Mouse (Mus musculus) embryonic facial prominence, embryonic 11.5 days (tissue): ENCODE data around the gene Syt7. TPM values are rescaled to one million over a fixed set of nuclear protein-coding genes. Genes with fewer than 3 reads are reported as not detected.

Experiments used
- ATAC-seq: fragments of 200-750 bp; cut with Nextera tagmentation; replicated peaks from 2 replicates; pipeline ENCODE4 v1.8.0; 2017; ENCODE audit warnings: low read depth; ENCODE audit not compliant: insufficient number of reproducible peaks, low FRiP score, low TSS enrichment
- DNase-seq: peaks from one replicate; pipeline ENCODE4 v3.0.0-alpha.2; 2015; ENCODE audit warnings: low spot score
- H3K27ac ChIP-seq: fragments of 300-500 bp; sonication (generic); replicated peaks from 2 replicates; pipeline ENCODE4 v1.5.1; 2014; ENCODE audit warnings: mild to moderate bottlenecking, low read depth, low read length, control low read depth
- H3K27me3 ChIP-seq: fragments of 300-500 bp; sonication (generic); 2 replicates; pipeline ENCODE4 v1.6.1; 2014; ENCODE audit warnings: mild to moderate bottlenecking, low read length, moderate library complexity, mixed read lengths; ENCODE audit not compliant: control insufficient read depth, insufficient read depth
- H3K36me3 ChIP-seq: fragments of 300-500 bp; sonication (generic); replicated peaks from 2 replicates; pipeline ENCODE4 v1.6.1; 2014; ENCODE audit warnings: low read depth, mild to moderate bottlenecking, low read length, moderate library complexity, mixed read lengths; ENCODE audit not compliant: control insufficient read depth, insufficient read depth
- H3K4me1 ChIP-seq: fragments of 300-500 bp; sonication (generic); 2 replicates; pipeline ENCODE4 v1.6.1; 2014; ENCODE audit warnings: low read length, mixed read lengths; ENCODE audit not compliant: control insufficient read depth, insufficient read depth
- H3K4me2 ChIP-seq: fragments of 300-500 bp; sonication (generic); 2 replicates; pipeline ENCODE4 v1.6.1; 2014; ENCODE audit warnings: low read depth, mild to moderate bottlenecking, control low read depth, low read length, moderate library complexity
- H3K4me3 ChIP-seq: fragments of 300-500 bp; sonication (generic); 2 replicates; pipeline ENCODE4 v1.5.1; 2014; ENCODE audit warnings: low read depth, low read length, control low read depth
- H3K9ac ChIP-seq: fragments of 300-500 bp; sonication (generic); replicated peaks from 2 replicates; pipeline ENCODE4 v1.6.1; 2014; ENCODE audit warnings: mild to moderate bottlenecking, control low read depth, low read length
- H3K9me3 ChIP-seq: fragments of 300-500 bp; sonication (generic); replicated peaks from 2 replicates; pipeline ENCODE4 v1.6.1; 2016; ENCODE audit warnings: mild to moderate bottlenecking, low read length, inconsistent platforms, mixed read lengths; ENCODE audit not compliant: control insufficient read depth
- WGBS: fragments of 180-500 bp; shearing (Covaris S2); extraction: QIAGEN DNeasy Blood & Tissue Kit; methylation state at CpG from one replicate; pipeline ENCODE4 v1.1.7; 2014; 5-methylcytosine and 5-hydroxymethylcytosine counted together
- polyA plus RNA-seq: library from polyadenylated mRNA; unstranded; fragments of >200 nt; fragmentation: Nextera tagmentation; extraction: Ambion mirVana; gene quantifications from 2 replicates; pipeline ENCODE4 v1.2.1, GENCODE M21; 2014

Syt7 gene
- polyA plus RNA-seq, 1 experiment from 2014 or later: 2.2 TPM

- ATAC-seq (no peak), DNase-seq (no peak)
- H3K4me1 ChIP-seq: peaks cover 4% of the 10 kb centered on the region; the same call in 1 of the 2 replicates
- no peak overlapping the region for H3K9ac ChIP-seq
- H3K4me2 ChIP-seq: no peak overlapping the region
- 89% methylated on average over 7 of the region's 7 CpGs for WGBS
- no peaks in the 10 kb centered on the region for H3K36me3 ChIP-seq
- H3K4me3 ChIP-seq: no peak overlapping the region
- no peaks in the 10 kb centered on the region for H3K27me3 ChIP-seq
- no peak overlapping the region for H3K27ac ChIP-seq
- H3K9me3 ChIP-seq: no peaks in the 10 kb centered on the region
Observed at GRCm38 (mm10) chr19:10352218-10352617, 36.7 kb upstream of the Syt7 start.

DNA sequence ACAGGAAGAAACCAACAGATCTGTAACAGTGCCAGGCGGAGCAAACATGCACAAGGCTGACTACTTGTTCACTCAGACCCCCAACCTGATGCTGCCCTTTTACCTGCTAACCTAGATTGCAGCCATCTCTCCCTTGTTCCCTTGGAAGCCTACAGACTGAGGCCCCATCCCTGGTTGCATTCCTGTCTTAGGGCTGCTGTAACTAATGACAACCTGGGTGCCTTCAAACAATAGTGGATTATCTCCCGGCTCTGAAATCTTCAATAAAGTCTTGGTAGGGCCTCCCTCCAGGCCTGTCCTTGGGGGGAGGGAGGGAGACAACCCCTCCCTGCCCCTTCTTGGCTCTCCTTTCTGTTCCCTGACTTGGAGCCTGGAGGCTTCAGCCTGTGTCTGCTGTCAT, 34.1 kb upstream of the Syt7 start:
- 46% methylated on average over 2 of the region's 2 CpGs for WGBS
- Histone ChIP-seq H3K4me1 (peaks cover 4% of the 10 kb centered on the region; the same call in 1 of the 2 replicates), H3K27ac (no peak overlapping the region), H3K4me3 (no peak overlapping the region), H3K9me3 (no peaks in the 10 kb centered on the region), H3K27me3 (no peaks in the 10 kb centered on the region), H3K4me2 (no peak overlapping the region), H3K9ac (no peak overlapping the region), H3K36me3 (no peaks in the 10 kb centered on the region)
- DNase-seq (no peak), ATAC-seq (no peak)

DNA sequence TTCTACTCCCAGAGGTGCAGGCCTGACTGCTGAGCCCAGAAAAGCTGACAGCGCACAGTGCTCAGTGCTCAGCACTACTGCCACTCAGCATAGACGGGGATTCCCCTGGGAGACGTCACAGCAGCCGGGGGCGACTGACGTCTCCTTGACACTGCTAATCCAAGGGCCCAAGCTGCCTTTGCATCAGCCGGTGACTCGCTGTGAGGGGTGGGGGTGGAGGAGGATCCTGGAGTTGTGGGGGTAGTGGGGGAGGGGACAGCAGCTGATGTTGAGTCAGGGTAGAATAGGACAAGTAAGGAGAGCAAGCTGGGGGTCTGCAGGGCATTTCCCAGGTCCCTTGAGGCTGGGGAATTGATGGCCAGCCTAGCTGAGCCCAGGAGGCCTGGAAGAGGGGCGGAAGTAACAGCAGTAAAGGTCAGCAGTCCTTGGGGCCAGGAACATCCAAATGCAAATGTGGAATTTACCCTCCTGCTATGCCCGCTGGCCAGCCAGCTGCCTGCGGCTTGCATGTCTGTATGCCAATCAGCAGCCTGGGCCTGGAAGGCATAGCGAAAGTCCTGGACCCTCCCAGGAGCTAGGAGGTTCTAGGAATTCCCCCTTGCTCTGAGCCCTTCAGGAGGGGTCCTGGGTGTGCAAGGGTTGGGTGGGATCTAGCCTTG, 31.9 kb upstream of the Syt7 start:
- Histone ChIP-seq H3K27ac (no peak overlapping the region), H3K4me1 (peaks cover 4% of the 10 kb centered on the region; the same call in 1 of the 2 replicates)
- DNase-seq: peak; percentile 49

GRCm38 (mm10) chr19:10359105-10359946, 29.6 kb upstream of the Syt7 start:
- Histone ChIP-seq H3K4me2 (no peak overlapping the region), H3K9ac (no peak overlapping the region), H3K4me3 (no peak overlapping the region), H3K27ac (no peak overlapping the region), H3K4me1 (peaks cover 4% of the 10 kb centered on the region), H3K9me3 (no peaks in the 10 kb centered on the region), H3K36me3 (no peaks in the 10 kb centered on the region), H3K27me3 (no peaks in the 10 kb centered on the region)
- DNase-seq (no peak), ATAC-seq (no peak)
- 85% methylated on average over 8 of the region's 8 CpGs for WGBS

More for the DNA sequence above, 31.9 kb upstream of the Syt7 start:
- H3K4me2 ChIP-seq: no peak overlapping the region
- 4% methylated on average over 12 of the region's 12 CpGs for WGBS
- ATAC-seq: peak; percentile 69; the same call in 1 of the 2 replicates
- no peak overlapping the region for H3K9ac ChIP-seq
- no peak overlapping the region for H3K4me3 ChIP-seq
- no peaks in the 10 kb centered on the region for H3K36me3 ChIP-seq
- H3K9me3 ChIP-seq: no peaks in the 10 kb centered on the region
- H3K27me3 ChIP-seq: no peaks in the 10 kb centered on the region

GRCm38 (mm10) chr19:10362473-10363129, 26.3 kb upstream of the Syt7 start:
- Histone ChIP-seq H3K27me3 (no peaks in the 10 kb centered on the region), H3K4me1 (no peaks in the 10 kb centered on the region; the same call in 1 of the 2 replicates), H3K4me3 (no peak overlapping the region), H3K9me3 (no peaks in the 10 kb centered on the region), H3K36me3 (no peaks in the 10 kb centered on the region), H3K4me2 (no peak overlapping the region), H3K9ac (no peak overlapping the region), H3K27ac (no peak overlapping the region)
- 73% methylated on average over 6 of the region's 6 CpGs for WGBS
- ATAC-seq (no peak), DNase-seq (no peak)

- DNase-seq: no peak
Observed at GRCm38 (mm10) chr19:10363869-10364268, 25.0 kb upstream of the Syt7 start.

DNA sequence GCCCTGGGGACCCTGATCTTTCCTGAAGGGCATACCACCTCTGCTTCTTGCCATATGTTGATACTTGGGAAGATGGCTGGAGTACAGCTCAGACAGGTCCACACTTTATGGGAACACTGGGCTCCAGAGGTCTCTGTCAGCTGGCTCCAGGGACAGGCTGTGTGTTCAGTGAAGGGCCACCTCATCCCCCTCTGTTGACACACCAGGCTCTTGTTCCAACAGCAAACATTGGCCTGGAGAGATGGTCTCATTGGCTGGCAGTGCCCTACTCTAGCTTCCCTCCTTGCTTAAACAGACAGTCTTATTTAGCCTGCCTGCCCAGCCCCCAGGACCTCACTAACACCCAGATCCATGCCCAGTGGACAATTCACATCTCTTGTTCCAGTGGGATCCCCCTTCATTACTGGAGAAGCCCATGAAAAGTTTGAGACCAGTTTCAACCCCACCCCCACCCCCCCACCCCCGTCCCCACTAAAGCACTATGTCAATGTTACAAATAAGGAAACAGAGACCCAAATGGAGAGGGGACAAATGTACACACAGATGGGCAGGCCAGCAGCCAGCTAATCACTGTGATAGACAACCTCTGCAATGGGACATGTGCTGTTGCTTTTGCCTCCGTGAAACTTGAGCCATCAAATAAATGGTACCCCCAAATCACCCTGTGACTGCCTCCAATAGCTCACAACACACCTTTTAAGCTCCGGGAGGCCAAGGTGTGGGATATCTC, 22.6 kb upstream of the Syt7 start:
- DNase-seq (no peak), ATAC-seq (no peak)
- Histone ChIP-seq H3K9me3 (no peaks in the 10 kb centered on the region), H3K4me1 (no peaks in the 10 kb centered on the region; the same call in 1 of the 2 replicates), H3K27ac (no peak overlapping the region), H3K27me3 (no peaks in the 10 kb centered on the region), H3K4me3 (no peak overlapping the region), H3K4me2 (no peak overlapping the region), H3K9ac (no peak overlapping the region), H3K36me3 (no peaks in the 10 kb centered on the region)
- 65% methylated on average over 3 of the region's 3 CpGs for WGBS

More at GRCm38 (mm10) chr19:10363869-10364268, 25.0 kb upstream of the Syt7 start:
- H3K4me1 ChIP-seq: no peaks in the 10 kb centered on the region; the same call in 1 of the 2 replicates
- no peak overlapping the region for H3K27ac ChIP-seq
- no peak overlapping the region for H3K4me2 ChIP-seq
- H3K36me3 ChIP-seq: no peaks in the 10 kb centered on the region
- H3K9ac ChIP-seq: no peak overlapping the region
- no peaks in the 10 kb centered on the region for H3K9me3 ChIP-seq
- no peaks in the 10 kb centered on the region for H3K27me3 ChIP-seq
- 20% methylated on average over 7 of the region's 7 CpGs for WGBS
- no peak overlapping the region for H3K4me3 ChIP-seq
- no peak for ATAC-seq
